Mouse (Mus musculus) spleen, postnatal 10 days (tissue): ENCODE measurements around the gene Map2k2.

Experiments
- DNase-seq, 2 experiments: peaks; one replicate each; pipeline ENCODE4 v3.0.0; 2021 to 2022; ENCODE audit warnings: low spot score in 2 of 2

Gene Map2k2

GRCm38 (mm10) chr10:81094931-81095678 lies 10.6 kb upstream of the Map2k2 start:
- no peak for DNase-seq

- peak; percentile 91 to 94 for DNase-seq
Measured at GRCm38 (mm10) chr10:81106113-81106721, 502 bp downstream of the Map2k2 start.

- no peak for DNase-seq
Measured at GRCm38 (mm10) chr10:81112946-81113345, 7.2 kb downstream of the Map2k2 start.

- DNase-seq, result no peak
Measured at GRCm38 (mm10) chr10:81119625-81120024, 13.9 kb downstream of the Map2k2 start.

GRCm38 (mm10) chr10:81120650-81121049 lies 14.9 kb downstream of the Map2k2 start:
- no peak for DNase-seq

- DNase-seq, result no peak
Measured at GRCm38 (mm10) chr10:81122889-81123288, 17.2 kb downstream of the Map2k2 start.

- DNase-seq, result no peak
Measured at GRCm38 (mm10) chr10:81123500-81123899, 17.8 kb downstream of the Map2k2 start.

GRCm38 (mm10) chr10:81134181-81134587 lies 28.5 kb downstream of the Map2k2 start:
- DNase-seq, result peak; percentile 75 to 88

- peak; percentile 74 to 80 for DNase-seq
Measured at GRCm38 (mm10) chr10:81134966-81135681, 29.4 kb downstream of the Map2k2 start, which contains the start of gene Zbtb7a. TSS of gene Zbtb7a (plus strand) at chr10:81135220.

- peak; percentile 82 to 85 for DNase-seq
Measured at GRCm38 (mm10) chr10:81135831-81136705, 30.4 kb downstream of the Map2k2 start.

GRCm38 (mm10) chr10:81136706-81137231 lies 31.1 kb downstream of the Map2k2 start:
- peak; percentile 83 to 84 for DNase-seq

- peak; percentile 99 to 100 for DNase-seq
Measured at GRCm38 (mm10) chr10:81137252-81138130, 31.8 kb downstream of the Map2k2 start.

- peak in 1 of 2 experiments; percentile 49 for DNase-seq
Measured at GRCm38 (mm10) chr10:81138131-81138782, 32.5 kb downstream of the Map2k2 start.

GRCm38 (mm10) chr10:81138821-81139528 lies 33.3 kb downstream of the Map2k2 start:
- no peak for DNase-seq

GRCm38 (mm10) chr10:81139529-81139846 lies 33.8 kb downstream of the Map2k2 start:
- DNase-seq, result no peak

- DNase-seq, result no peak
Measured at GRCm38 (mm10) chr10:81140005-81140404, 34.3 kb downstream of the Map2k2 start.

GRCm38 (mm10) chr10:81140717-81141454 lies 35.2 kb downstream of the Map2k2 start:
- DNase-seq, result no peak

GRCm38 (mm10) chr10:81141455-81142210 lies 35.9 kb downstream of the Map2k2 start:
- no peak for DNase-seq
